Mouse (Mus musculus): ENCODE results near the gene Ttll7. TPM values are rescaled to one million over a fixed set of nuclear protein-coding genes. Genes with fewer than 3 reads are reported as not detected.

Ttll7 gene
- polyA plus RNA-seq, 1 experiment from 2014 or later, result 8.8 TPM

GRCm38 (mm10) chr3:146849360-146849759 lies 2.8 kb upstream of the Ttll7 start:
- no peak overlapping the region for H3K4me2 ChIP-seq (replicated peaks)
- H3K4me3 ChIP-seq (replicated peaks; ENCODE audit: low read length), result no peak overlapping the region
- DNase-seq (ENCODE audit: low spot score) (no peak), ATAC-seq (ENCODE audit: low FRiP score) (no peak)
- H3K9me3 ChIP-seq (ENCODE audit: control insufficient read depth, low read length), result no peaks in the 10 kb centered on the region
- H3K27me3 ChIP-seq (ENCODE audit: control insufficient read depth, insufficient read depth, low read length), result no peaks in the 10 kb centered on the region
- H3K9ac ChIP-seq, result no peak overlapping the region
- peaks cover 14% of the 10 kb centered on the region for H3K4me1 ChIP-seq (replicated peaks; ENCODE audit: control insufficient read depth, insufficient read depth, low read length)
- 95% methylated on average over 7 of the region's 7 CpGs for WGBS
- no peak overlapping the region for H3K27ac ChIP-seq
- H3K36me3 ChIP-seq (replicated peaks; ENCODE audit: control insufficient read depth, insufficient read depth), result no peaks in the 10 kb centered on the region

DNA sequence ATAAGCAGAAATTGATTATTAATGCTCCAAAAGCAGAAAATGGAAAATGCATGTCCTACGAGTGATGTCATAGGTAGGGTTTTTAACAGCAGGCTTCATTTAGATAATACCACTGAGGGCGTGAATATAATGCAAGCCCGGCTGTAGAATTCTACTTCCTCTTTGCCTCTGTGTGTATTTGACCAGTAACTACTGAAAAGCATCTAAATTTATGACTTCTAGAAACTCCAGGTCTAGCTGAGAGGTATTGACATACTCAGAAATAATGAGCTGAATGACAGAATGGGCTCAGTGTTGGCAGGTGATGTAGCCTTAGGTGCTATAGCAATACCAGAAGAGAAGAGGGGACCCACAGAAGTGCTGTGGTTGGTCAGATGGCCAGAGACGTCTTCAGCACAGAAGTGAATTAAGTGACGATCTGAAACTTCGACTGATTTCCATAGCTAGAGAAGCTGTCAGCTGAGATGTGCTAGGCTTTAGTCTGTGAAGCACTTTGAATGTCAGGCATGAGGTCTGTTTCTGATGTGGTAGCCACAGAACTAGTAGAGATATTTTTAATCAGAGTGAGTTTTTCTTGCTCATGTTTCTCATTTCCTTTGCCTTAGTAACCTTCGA lies 2.4 kb downstream of the Ttll7 start:
- 0 out of 2 replicates have a peak overlapping the region, but pooled peaks have one; percentile 83 for H3K4me3 ChIP-seq (replicated peaks; ENCODE audit: low read length)
- H3K36me3 ChIP-seq (replicated peaks; ENCODE audit: control insufficient read depth, insufficient read depth), result no peaks in the 10 kb centered on the region
- H3K27me3 ChIP-seq (ENCODE audit: control insufficient read depth, insufficient read depth, low read length), result no peaks in the 10 kb centered on the region
- WGBS, result 77% methylated on average over 7 of the region's 7 CpGs
- H3K9me3 ChIP-seq (ENCODE audit: control insufficient read depth, low read length), result no peaks in the 10 kb centered on the region
- DNase-seq (ENCODE audit: low spot score) (no peak), ATAC-seq (ENCODE audit: low FRiP score) (no peak)
- peak overlapping the region; percentile 7; the same call in 1 of the 2 replicates for H3K9ac ChIP-seq
- H3K4me1 ChIP-seq (replicated peaks; ENCODE audit: control insufficient read depth, insufficient read depth, low read length), result peaks cover 16% of the 10 kb centered on the region
- H3K4me2 ChIP-seq (replicated peaks), result peak overlapping the region; percentile 77
- no peak overlapping the region for H3K27ac ChIP-seq

DNA sequence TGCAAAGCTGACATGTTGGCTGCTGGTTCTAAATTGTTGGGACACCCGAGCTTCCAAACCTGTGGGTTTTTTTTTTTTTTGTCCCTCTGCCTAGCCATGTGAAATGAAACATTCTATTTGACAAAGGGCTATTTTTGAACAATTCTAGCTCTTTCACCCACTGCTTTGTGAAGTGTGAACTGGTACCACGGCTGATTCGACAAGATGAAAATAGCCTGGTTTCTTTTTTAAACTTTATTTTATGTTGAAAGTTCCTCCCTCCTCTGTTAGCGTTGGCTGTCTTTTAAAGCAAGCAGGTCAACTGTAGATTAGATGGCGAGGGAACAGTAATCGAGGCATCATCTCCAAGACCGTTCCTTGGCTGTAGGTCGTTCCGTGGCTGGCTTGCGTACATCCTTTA lies 5.2 kb downstream of the Ttll7 start:
- ATAC-seq (ENCODE audit: low FRiP score), result no peak
- no peaks in the 10 kb centered on the region for H3K36me3 ChIP-seq (replicated peaks; ENCODE audit: control insufficient read depth, insufficient read depth)
- no peaks in the 10 kb centered on the region for H3K27me3 ChIP-seq (ENCODE audit: control insufficient read depth, insufficient read depth, low read length)
- no peak overlapping the region for H3K4me2 ChIP-seq (replicated peaks)
- no peak overlapping the region for H3K4me3 ChIP-seq (replicated peaks; ENCODE audit: low read length)
- no peaks in the 10 kb centered on the region for H3K9me3 ChIP-seq (ENCODE audit: control insufficient read depth, low read length)
- H3K27ac ChIP-seq, result no peak overlapping the region
- peaks cover 16% of the 10 kb centered on the region for H3K4me1 ChIP-seq (replicated peaks; ENCODE audit: control insufficient read depth, insufficient read depth, low read length)
- DNase-seq (ENCODE audit: low spot score), result no peak
- 79% methylated on average over 10 of the region's 10 CpGs for WGBS
- no peak overlapping the region for H3K9ac ChIP-seq

GRCm38 (mm10) chr3:146860308-146860707 lies 8.1 kb downstream of the Ttll7 start:
- DNase-seq (ENCODE audit: low spot score), result no peak
- H3K36me3 ChIP-seq (replicated peaks; ENCODE audit: control insufficient read depth, insufficient read depth), result no peaks in the 10 kb centered on the region
- H3K4me2 ChIP-seq (replicated peaks), result no peak overlapping the region
- no peak overlapping the region for H3K4me3 ChIP-seq (replicated peaks; ENCODE audit: low read length)
- no peak overlapping the region for H3K27ac ChIP-seq
- H3K9ac ChIP-seq, result no peak overlapping the region
- H3K9me3 ChIP-seq (ENCODE audit: control insufficient read depth, low read length), result no peaks in the 10 kb centered on the region
- no peaks in the 10 kb centered on the region for H3K4me1 ChIP-seq (replicated peaks; ENCODE audit: control insufficient read depth, insufficient read depth, low read length)
- ATAC-seq (ENCODE audit: low FRiP score), result no peak
- no peaks in the 10 kb centered on the region for H3K27me3 ChIP-seq (ENCODE audit: control insufficient read depth, insufficient read depth, low read length)
- WGBS, result 90% methylated on average over 2 of the region's 2 CpGs

GRCm38 (mm10) chr3:146866563-146866962 lies 14.4 kb downstream of the Ttll7 start:
- Histone ChIP-seq H3K4me1 (replicated peaks; ENCODE audit: control insufficient read depth, insufficient read depth, low read length) (no peaks in the 10 kb centered on the region), H3K36me3 (replicated peaks; ENCODE audit: control insufficient read depth, insufficient read depth) (no peaks in the 10 kb centered on the region), H3K4me3 (replicated peaks; ENCODE audit: low read length) (no peak overlapping the region), H3K27me3 (ENCODE audit: control insufficient read depth, insufficient read depth, low read length) (no peaks in the 10 kb centered on the region), H3K4me2 (replicated peaks) (no peak overlapping the region), H3K9ac (no peak overlapping the region), H3K9me3 (ENCODE audit: control insufficient read depth, low read length) (no peaks in the 10 kb centered on the region), H3K27ac (no peak overlapping the region)
- WGBS, result 36% methylated on average over 4 of the region's 4 CpGs
- ATAC-seq (ENCODE audit: low FRiP score) (no peak), DNase-seq (ENCODE audit: low spot score) (no peak)

DNA sequence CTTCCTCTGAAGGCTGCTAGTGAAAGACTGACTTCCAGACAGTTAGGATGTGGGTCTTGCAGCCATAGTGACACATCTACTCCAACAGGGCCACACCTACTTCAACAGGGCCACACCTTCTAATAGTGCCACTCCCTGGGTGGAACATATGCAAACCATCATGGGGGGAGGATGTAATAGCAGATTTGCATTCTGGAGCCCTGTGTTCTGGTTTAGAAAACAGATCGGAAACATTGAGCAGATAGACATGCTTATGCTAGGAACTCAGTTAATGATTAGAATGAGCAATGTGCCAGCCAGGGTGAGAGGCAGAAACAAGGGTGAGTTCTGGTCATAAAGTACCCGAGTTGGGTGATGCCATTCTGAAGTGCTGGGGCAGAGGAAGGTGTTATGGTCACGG lies 19.8 kb downstream of the Ttll7 start:
- Histone ChIP-seq H3K9me3 (ENCODE audit: control insufficient read depth, low read length) (no peaks in the 10 kb centered on the region), H3K27ac (no peak overlapping the region), H3K4me1 (replicated peaks; ENCODE audit: control insufficient read depth, insufficient read depth, low read length) (no peaks in the 10 kb centered on the region), H3K9ac (no peak overlapping the region), H3K36me3 (replicated peaks; ENCODE audit: control insufficient read depth, insufficient read depth) (no peaks in the 10 kb centered on the region), H3K4me3 (replicated peaks; ENCODE audit: low read length) (no peak overlapping the region), H3K4me2 (replicated peaks) (no peak overlapping the region), H3K27me3 (ENCODE audit: control insufficient read depth, insufficient read depth, low read length) (no peaks in the 10 kb centered on the region)
- ATAC-seq (ENCODE audit: low FRiP score) (no peak), DNase-seq (ENCODE audit: low spot score) (no peak)
- WGBS, result 88% methylated on average over 3 of the region's 3 CpGs

GRCm38 (mm10) chr3:146875929-146876328 lies 23.8 kb downstream of the Ttll7 start:
- H3K4me1 ChIP-seq (replicated peaks; ENCODE audit: control insufficient read depth, insufficient read depth, low read length), result no peaks in the 10 kb centered on the region
- no peaks in the 10 kb centered on the region for H3K36me3 ChIP-seq (replicated peaks; ENCODE audit: control insufficient read depth, insufficient read depth)
- ATAC-seq (ENCODE audit: low FRiP score) (no peak), DNase-seq (ENCODE audit: low spot score) (no peak)
- H3K27ac ChIP-seq, result no peak overlapping the region
- H3K4me2 ChIP-seq (replicated peaks), result no peak overlapping the region
- 74% methylated on average over 2 of the region's 2 CpGs for WGBS
- no peak overlapping the region for H3K4me3 ChIP-seq (replicated peaks; ENCODE audit: low read length)
- H3K27me3 ChIP-seq (ENCODE audit: control insufficient read depth, insufficient read depth, low read length), result no peaks in the 10 kb centered on the region
- no peak overlapping the region for H3K9ac ChIP-seq
- H3K9me3 ChIP-seq (ENCODE audit: control insufficient read depth, low read length), result no peaks in the 10 kb centered on the region

DNA sequence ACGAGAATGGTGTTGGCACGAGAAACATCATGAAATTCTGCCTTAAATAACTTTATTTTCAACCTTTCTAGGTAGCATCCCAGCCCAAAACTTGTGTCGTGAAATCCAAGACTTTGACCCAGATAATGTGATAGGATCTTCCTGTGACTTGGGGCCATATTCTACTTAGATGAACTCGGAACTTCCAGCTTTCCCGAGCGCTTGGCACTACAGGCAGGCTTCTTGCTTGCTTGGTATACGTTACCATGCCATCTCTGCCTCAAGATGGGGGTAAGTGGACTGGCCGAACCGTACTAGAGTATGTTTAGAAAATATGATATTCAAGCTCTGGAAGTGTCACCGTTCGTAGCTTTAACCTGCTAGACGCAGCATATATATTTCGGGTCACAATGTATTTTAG lies 41.8 kb downstream of the Ttll7 start:
- WGBS, result 95% methylated on average over 13 of the region's 13 CpGs
- ATAC-seq (ENCODE audit: low FRiP score), result no peak
- no peak overlapping the region for H3K4me2 ChIP-seq (replicated peaks)

DNA sequence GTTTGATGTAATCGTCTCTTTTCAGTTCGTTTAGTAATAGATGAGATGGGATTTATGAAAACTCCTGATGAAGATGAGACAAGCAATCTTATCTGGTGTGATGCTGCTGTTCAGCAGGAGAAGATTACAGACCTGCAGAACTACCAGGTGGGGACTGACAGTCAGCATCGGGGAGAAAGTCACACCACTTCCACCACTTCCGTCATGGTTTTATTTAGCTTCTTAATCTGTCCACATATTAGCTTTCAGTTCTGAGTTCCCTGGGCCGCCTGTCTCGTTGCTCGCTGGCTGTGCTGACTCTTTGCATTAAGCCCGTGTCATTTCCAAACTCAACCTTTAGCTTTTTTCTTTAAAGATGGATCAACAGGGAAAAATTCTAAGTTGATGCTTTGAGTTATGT lies 44.4 kb downstream of the Ttll7 start:
- peaks cover 10% of the 10 kb centered on the region; the same call in 1 of the 2 replicates for H3K36me3 ChIP-seq (replicated peaks; ENCODE audit: control insufficient read depth, insufficient read depth)
- no peak overlapping the region for H3K4me2 ChIP-seq (replicated peaks)
- no peaks in the 10 kb centered on the region for H3K9me3 ChIP-seq (ENCODE audit: control insufficient read depth, low read length)
- ATAC-seq (ENCODE audit: low FRiP score) (no peak), DNase-seq (ENCODE audit: low spot score) (no peak)
- no peak overlapping the region for H3K27ac ChIP-seq
- no peaks in the 10 kb centered on the region for H3K27me3 ChIP-seq (ENCODE audit: control insufficient read depth, insufficient read depth, low read length)
- no peak overlapping the region for H3K9ac ChIP-seq
- 91% methylated on average over 8 of the region's 8 CpGs for WGBS
- H3K4me3 ChIP-seq (replicated peaks; ENCODE audit: low read length), result no peak overlapping the region
- no peaks in the 10 kb centered on the region for H3K4me1 ChIP-seq (replicated peaks; ENCODE audit: control insufficient read depth, insufficient read depth, low read length)

More for the DNA sequence above, 41.8 kb downstream of the Ttll7 start:
- Histone ChIP-seq H3K27me3 (ENCODE audit: control insufficient read depth, insufficient read depth, low read length) (no peaks in the 10 kb centered on the region), H3K9me3 (ENCODE audit: control insufficient read depth, low read length) (no peaks in the 10 kb centered on the region), H3K4me1 (replicated peaks; ENCODE audit: control insufficient read depth, insufficient read depth, low read length) (no peaks in the 10 kb centered on the region), H3K4me3 (replicated peaks; ENCODE audit: low read length) (no peak overlapping the region), H3K36me3 (replicated peaks; ENCODE audit: control insufficient read depth, insufficient read depth) (peaks cover 10% of the 10 kb centered on the region; the same call in 1 of the 2 replicates), H3K9ac (no peak overlapping the region), H3K27ac (no peak overlapping the region)
- no peak for DNase-seq (ENCODE audit: low spot score)

GRCm38 (mm10) chr3:146900094-146900493 lies 47.9 kb downstream of the Ttll7 start:
- no peaks in the 10 kb centered on the region for H3K27me3 ChIP-seq (ENCODE audit: control insufficient read depth, insufficient read depth, low read length)
- no peak overlapping the region for H3K4me3 ChIP-seq (replicated peaks; ENCODE audit: low read length)
- no peak for ATAC-seq (ENCODE audit: low FRiP score)
- H3K9me3 ChIP-seq (ENCODE audit: control insufficient read depth, low read length), result no peaks in the 10 kb centered on the region
- H3K9ac ChIP-seq, result no peak overlapping the region
- H3K36me3 ChIP-seq (replicated peaks; ENCODE audit: control insufficient read depth, insufficient read depth), result peaks cover 5% of the 10 kb centered on the region; the same call in 1 of the 2 replicates
- 78% methylated on average over 3 of the region's 3 CpGs for WGBS
- no peak overlapping the region for H3K27ac ChIP-seq
- H3K4me2 ChIP-seq (replicated peaks), result no peak overlapping the region
- no peaks in the 10 kb centered on the region for H3K4me1 ChIP-seq (replicated peaks; ENCODE audit: control insufficient read depth, insufficient read depth, low read length)
- DNase-seq (ENCODE audit: low spot score), result no peak
